Mouse (Mus musculus): ENCODE data around the gene Heca.
"Not testable (repeated sequence)": the region's sequence is repeated elsewhere in the genome, so short reads cannot be mapped to it uniquely, and the experiment has no call there.

Gene Heca

GRCm38 (mm10) chr10:17947960-17948730, at the start of gene Heca:
Gene Heca (minus strand): TSS chr10:17948067.
- peak; percentile 82 to 85 for DNase-seq (ENCODE audit: low spot score in 2 of 2)

DNA sequence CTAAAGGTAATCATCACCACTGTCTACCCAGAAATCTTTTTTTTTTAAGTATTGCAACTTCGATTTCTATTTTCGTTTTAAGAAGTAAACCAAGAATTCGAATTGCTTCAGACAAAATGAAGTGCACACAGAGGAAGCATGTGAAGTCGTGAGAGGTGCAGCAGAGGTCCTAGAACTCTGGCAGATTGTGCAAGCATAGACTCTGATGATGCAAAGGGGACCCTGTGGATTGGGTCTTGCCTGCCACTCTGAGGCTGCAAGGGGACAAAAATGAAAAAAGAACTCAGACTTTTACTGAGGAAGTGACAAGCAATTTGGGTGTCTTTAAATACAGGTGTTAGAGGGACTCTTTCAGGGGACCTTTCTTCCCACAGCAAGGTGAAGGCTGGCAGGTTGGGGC, 42.7 kb upstream of the Heca start:
- DNase-seq (ENCODE audit: low spot score in 2 of 2), result no peak

DNA sequence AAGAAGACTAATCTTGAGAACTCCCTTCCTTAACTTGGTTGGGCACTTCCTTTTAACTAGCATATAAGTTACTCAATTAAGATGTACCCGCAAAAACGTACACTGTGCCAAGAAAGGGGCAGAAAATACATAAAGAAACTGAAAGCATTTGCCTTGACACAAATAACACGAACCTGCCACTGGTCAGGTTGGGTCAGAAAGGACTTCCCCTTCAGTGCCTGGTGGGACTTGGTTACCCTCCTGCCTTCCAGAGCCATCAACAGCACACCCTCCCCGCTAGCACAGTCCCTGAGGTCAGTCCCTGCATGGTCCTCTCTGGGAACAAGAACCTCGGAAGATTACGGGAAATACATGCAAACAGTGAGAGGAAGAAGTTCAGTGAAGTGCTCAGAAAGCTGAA, 41.3 kb upstream of the Heca start:
- no peak for DNase-seq (ENCODE audit: low spot score in 2 of 2)

DNA sequence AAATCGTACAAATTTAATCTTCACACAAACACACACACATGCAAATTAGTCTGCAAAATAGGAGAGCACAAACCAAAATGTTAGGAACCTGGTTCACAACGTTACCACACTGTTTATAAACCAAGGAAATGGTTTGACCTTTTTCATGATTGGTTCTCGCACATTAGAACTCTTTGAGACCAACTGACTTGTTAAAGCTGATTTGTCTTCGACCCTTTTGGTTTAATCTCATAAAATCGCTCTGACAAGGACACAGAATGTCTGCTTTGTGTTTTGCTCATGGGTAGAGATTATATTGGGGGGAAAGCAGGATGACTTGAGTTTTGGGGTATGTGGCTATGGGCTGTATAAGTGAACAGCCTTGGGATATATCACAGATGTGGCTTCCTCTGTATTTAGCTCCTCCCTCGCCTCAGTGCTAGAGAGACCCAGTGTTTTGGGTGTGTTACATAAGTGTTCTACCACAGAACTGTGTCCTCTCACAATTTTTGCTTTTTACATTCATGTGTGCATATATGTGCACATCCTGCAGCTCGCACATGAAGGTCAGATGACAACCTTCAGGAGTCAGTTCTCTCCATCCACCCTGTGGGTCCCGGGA, 40.1 kb upstream of the Heca start:
- DNase-seq (ENCODE audit: low spot score in 2 of 2), result no peak

GRCm38 (mm10) chr10:17983313-17983712, 35.4 kb upstream of the Heca start:
- DNase-seq (ENCODE audit: low spot score in 2 of 2), result peak; percentile 12 to 61

- no peak for DNase-seq (ENCODE audit: low spot score in 2 of 2)
These were observed 18.2 kb upstream of the Heca start for GRCm38 (mm10) chr10:17966090-17966489.

DNA sequence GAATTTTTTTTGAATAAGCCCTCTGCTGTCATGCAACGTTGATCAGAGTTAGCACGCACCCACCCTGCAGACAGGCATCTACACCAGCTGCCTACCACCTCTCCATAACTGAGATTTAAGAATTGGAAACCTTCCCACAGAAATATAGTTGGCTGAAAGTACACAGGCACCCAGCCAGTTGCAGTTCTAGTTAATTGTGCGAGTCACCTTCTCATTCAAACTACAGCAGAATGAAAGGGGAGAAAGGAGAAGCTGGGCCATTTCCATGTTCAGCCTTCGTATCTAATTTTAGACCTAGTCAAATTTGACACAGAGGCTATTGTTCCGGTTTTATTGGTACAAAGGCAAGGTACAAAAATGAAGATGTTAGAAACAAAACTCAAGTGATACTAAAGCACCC, 2.9 kb upstream of the Heca start:
- DNase-seq (ENCODE audit: low spot score in 2 of 2), result peak in 1 of 2 experiments; percentile 6

- peak; percentile 62 to 65 for DNase-seq (ENCODE audit: low spot score in 2 of 2)
These were observed 526 bp downstream of the Heca start for GRCm38 (mm10) chr10:17947175-17947906.

DNA sequence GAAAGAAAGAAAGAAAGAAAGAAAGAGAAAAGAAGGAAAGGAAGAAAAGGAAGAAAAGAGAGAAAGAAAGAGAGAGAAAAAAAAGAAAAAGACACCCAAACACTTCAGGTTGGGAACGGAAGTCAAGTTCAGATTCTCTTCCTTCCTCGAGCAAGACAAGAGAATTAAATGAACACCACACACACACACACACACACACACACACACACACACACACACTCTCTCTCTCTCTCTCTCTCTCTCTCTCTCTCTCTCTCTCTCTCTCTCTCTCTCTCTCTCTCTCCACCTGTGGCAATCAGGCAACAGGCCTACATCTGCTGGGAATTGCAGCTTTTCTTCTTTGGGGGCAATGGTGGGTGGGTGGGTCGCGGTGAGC, 1.1 kb downstream of the Heca start:
- DNase-seq (ENCODE audit: low spot score in 2 of 2), result not testable (repeated sequence)

- DNase-seq (ENCODE audit: low spot score in 2 of 2), result no peak
These were observed 1.8 kb downstream of the Heca start for GRCm38 (mm10) chr10:17946046-17946445.

DNA sequence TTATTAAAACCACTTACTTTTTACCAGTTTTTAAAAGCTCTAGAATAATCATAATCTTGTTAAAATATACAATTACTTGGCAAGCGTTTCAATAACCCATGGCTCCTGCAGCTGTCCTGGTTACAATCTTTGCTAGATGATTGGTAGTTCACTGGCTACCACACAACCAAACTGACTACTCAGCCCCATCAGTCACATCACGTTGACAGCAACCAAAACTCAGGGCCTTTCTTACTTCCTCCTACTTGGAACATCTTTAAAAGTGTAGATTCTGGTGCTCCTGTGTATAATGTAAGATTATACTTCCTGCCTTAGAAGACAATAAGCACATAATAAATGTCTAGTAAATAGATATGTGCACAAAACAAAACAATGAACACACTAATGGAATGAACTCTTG, 14.2 kb downstream of the Heca start:
- DNase-seq (ENCODE audit: low spot score in 2 of 2), result no peak

DNA sequence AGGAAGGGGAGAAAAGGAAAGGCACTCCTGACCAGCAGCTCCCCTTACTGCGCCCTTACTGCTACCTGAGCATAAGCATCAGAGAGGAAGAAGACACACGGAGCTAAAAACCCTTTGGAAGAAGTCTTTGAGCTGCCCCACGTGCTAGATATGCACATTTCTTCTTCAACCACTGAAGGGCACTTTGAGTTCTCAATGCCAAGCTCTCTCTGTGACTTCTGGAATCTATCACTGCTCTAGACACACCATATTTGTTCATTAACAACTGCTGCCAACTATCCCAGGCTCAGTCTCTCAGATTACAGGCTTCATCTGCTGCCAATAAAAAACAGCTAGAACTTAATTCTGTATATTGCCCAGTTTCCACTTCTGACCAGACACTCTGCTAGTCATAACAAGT, 15.7 kb downstream of the Heca start:
- peak; percentile 56 to 62 for DNase-seq (ENCODE audit: low spot score in 2 of 2)

GRCm38 (mm10) chr10:17931157-17931556, 16.7 kb downstream of the Heca start:
- DNase-seq (ENCODE audit: low spot score in 2 of 2), result no peak

- DNase-seq (ENCODE audit: low spot score in 2 of 2), result peak in 1 of 2 experiments; percentile 27
These were observed 17.3 kb downstream of the Heca start for GRCm38 (mm10) chr10:17930445-17931083.

DNA sequence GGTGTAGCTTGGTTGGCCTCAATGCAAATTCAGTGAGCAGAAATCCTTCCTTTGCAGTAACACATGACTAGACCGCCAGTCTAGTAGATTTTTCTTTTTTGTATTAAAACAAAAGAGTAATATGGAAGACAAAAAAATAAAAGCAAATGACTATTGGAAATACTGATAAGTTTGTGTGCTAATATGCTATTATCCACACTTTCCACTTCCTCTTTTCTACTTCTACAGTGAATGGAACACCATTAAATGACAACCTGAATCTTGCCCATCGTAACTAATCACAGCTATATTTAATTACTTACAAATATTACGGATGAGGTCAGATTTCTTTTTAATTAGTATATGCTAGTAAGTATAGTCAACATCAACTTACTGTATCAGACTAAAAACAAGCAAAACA, 22.7 kb downstream of the Heca start:
- DNase-seq (ENCODE audit: low spot score in 2 of 2), result no peak

GRCm38 (mm10) chr10:17924166-17924565, 23.7 kb downstream of the Heca start:
- no peak for DNase-seq (ENCODE audit: low spot score in 2 of 2)

GRCm38 (mm10) chr10:17921381-17921780, 26.5 kb downstream of the Heca start:
- no peak for DNase-seq (ENCODE audit: low spot score in 2 of 2)

- no peak for DNase-seq (ENCODE audit: low spot score in 2 of 2)
These were observed 27.9 kb downstream of the Heca start for GRCm38 (mm10) chr10:17919971-17920370.

GRCm38 (mm10) chr10:17919032-17919431, 28.8 kb downstream of the Heca start:
- peak in 1 of 2 experiments; percentile 13 for DNase-seq (ENCODE audit: low spot score in 2 of 2)

GRCm38 (mm10) chr10:17908731-17909130, 39.1 kb downstream of the Heca start:
- DNase-seq (ENCODE audit: low spot score in 2 of 2), result no peak

DNA sequence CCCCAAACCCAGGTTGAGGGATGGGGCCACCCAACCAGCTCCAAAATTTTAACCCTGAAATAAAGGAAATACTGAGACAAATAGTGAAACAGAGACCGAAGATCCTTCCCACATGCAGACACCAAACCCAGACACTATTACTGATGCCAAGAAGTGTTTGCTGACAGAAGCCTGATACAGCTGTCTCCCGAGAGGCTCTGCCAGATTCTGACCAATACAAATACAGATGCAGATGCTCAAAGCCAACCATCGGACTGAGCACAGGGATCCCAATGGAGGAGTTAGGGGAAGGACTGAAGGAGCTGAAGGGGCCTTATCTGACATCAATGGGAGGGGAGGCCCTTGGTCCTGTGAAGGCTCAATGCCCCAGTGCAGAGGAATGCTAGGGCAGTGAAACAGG, 41.5 kb downstream of the Heca start:
- not testable (repeated sequence) for DNase-seq (ENCODE audit: low spot score in 2 of 2)

- no peak for DNase-seq (ENCODE audit: low spot score in 2 of 2)
These were observed 44.4 kb downstream of the Heca start for GRCm38 (mm10) chr10:17903449-17903848.

All from heart, adult 9 months (tissue).